Mouse (Mus musculus) embryonic facial prominence, embryonic 11.5 days (tissue): ENCODE results near the gene Bpifb5. TPM values are rescaled to one million over a fixed set of nuclear protein-coding genes. Genes with fewer than 3 reads are reported as not detected.
"Not testable (repeated sequence)": the region's sequence is repeated elsewhere in the genome, so short reads cannot be mapped to it uniquely, and the experiment has no call there.

ENCODE experiments used
- ATAC-seq: fragments of 200-750 bp; cut with Nextera tagmentation; replicated peaks from 2 replicates; pipeline ENCODE4 v1.8.0; 2017; ENCODE audit warnings: low read depth; ENCODE audit not compliant: insufficient number of reproducible peaks, low FRiP score, low TSS enrichment
- DNase-seq: peaks from one replicate; pipeline ENCODE4 v3.0.0-alpha.2; 2015; ENCODE audit warnings: low spot score
- H3K27ac ChIP-seq: fragments of 300-500 bp; sonication (generic); replicated peaks from 2 replicates; pipeline ENCODE4 v1.5.1; 2014; ENCODE audit warnings: mild to moderate bottlenecking, low read depth, low read length, control low read depth
- H3K27me3 ChIP-seq: fragments of 300-500 bp; sonication (generic); 2 replicates; pipeline ENCODE4 v1.6.1; 2014; ENCODE audit warnings: mild to moderate bottlenecking, low read length, moderate library complexity, mixed read lengths; ENCODE audit not compliant: control insufficient read depth, insufficient read depth
- H3K36me3 ChIP-seq: fragments of 300-500 bp; sonication (generic); replicated peaks from 2 replicates; pipeline ENCODE4 v1.6.1; 2014; ENCODE audit warnings: low read depth, mild to moderate bottlenecking, low read length, moderate library complexity, mixed read lengths; ENCODE audit not compliant: control insufficient read depth, insufficient read depth
- H3K4me1 ChIP-seq: fragments of 300-500 bp; sonication (generic); 2 replicates; pipeline ENCODE4 v1.6.1; 2014; ENCODE audit warnings: low read length, mixed read lengths; ENCODE audit not compliant: control insufficient read depth, insufficient read depth
- H3K4me2 ChIP-seq: fragments of 300-500 bp; sonication (generic); 2 replicates; pipeline ENCODE4 v1.6.1; 2014; ENCODE audit warnings: low read depth, mild to moderate bottlenecking, control low read depth, low read length, moderate library complexity
- H3K4me3 ChIP-seq: fragments of 300-500 bp; sonication (generic); 2 replicates; pipeline ENCODE4 v1.5.1; 2014; ENCODE audit warnings: low read depth, low read length, control low read depth
- H3K9ac ChIP-seq: fragments of 300-500 bp; sonication (generic); replicated peaks from 2 replicates; pipeline ENCODE4 v1.6.1; 2014; ENCODE audit warnings: mild to moderate bottlenecking, control low read depth, low read length
- H3K9me3 ChIP-seq: fragments of 300-500 bp; sonication (generic); replicated peaks from 2 replicates; pipeline ENCODE4 v1.6.1; 2016; ENCODE audit warnings: mild to moderate bottlenecking, low read length, inconsistent platforms, mixed read lengths; ENCODE audit not compliant: control insufficient read depth
- WGBS: fragments of 180-500 bp; shearing (Covaris S2); extraction: QIAGEN DNeasy Blood & Tissue Kit; methylation state at CpG from one replicate; pipeline ENCODE4 v1.1.7; 2014; 5-methylcytosine and 5-hydroxymethylcytosine counted together
- polyA plus RNA-seq: library from polyadenylated mRNA; unstranded; fragments of >200 nt; fragmentation: Nextera tagmentation; extraction: Ambion mirVana; gene quantifications from 2 replicates; pipeline ENCODE4 v1.2.1, GENCODE M21; 2014

Bpifb5 gene
- polyA plus RNA-seq, 1 experiment from 2014 or later: 0.29 TPM

GRCm38 (mm10) chr2:154242726-154243125 is 19.2 kb downstream of the Bpifb5 start:
- not testable (repeated sequence) for H3K4me2 ChIP-seq, H3K36me3 ChIP-seq, H3K4me1 ChIP-seq, ATAC-seq, H3K27ac ChIP-seq, H3K4me3 ChIP-seq, DNase-seq, H3K9me3 ChIP-seq, H3K27me3 ChIP-seq, H3K9ac ChIP-seq
- 88% methylated on average over 10 of the region's 12 CpGs for WGBS

- WGBS: 84% methylated on average over 10 of the region's 10 CpGs
- no peaks in the 10 kb centered on the region for H3K27me3 ChIP-seq
- H3K27ac ChIP-seq: no peak overlapping the region
- no peak overlapping the region for H3K4me2 ChIP-seq
- no peak overlapping the region for H3K4me3 ChIP-seq
- H3K9me3 ChIP-seq: no peaks in the 10 kb centered on the region
- DNase-seq (no peak), ATAC-seq (no peak)
- H3K4me1 ChIP-seq: no peaks in the 10 kb centered on the region
- H3K9ac ChIP-seq: no peak overlapping the region
- H3K36me3 ChIP-seq: no peaks in the 10 kb centered on the region
These were observed 20.0 kb downstream of the Bpifb5 start for GRCm38 (mm10) chr2:154243356-154244036.

GRCm38 (mm10) chr2:154245322-154245721 is 21.8 kb downstream of the Bpifb5 start:
- Histone ChIP-seq H3K27me3 (no peaks in the 10 kb centered on the region), H3K36me3 (no peaks in the 10 kb centered on the region), H3K4me2 (no peak overlapping the region), H3K27ac (no peak overlapping the region), H3K4me3 (no peak overlapping the region), H3K4me1 (no peaks in the 10 kb centered on the region), H3K9ac (no peak overlapping the region), H3K9me3 (no peaks in the 10 kb centered on the region)
- ATAC-seq (no peak), DNase-seq (no peak)
- 90% methylated on average over 5 of the region's 5 CpGs for WGBS

- H3K4me3 ChIP-seq, ATAC-seq, H3K4me1 ChIP-seq, H3K9me3 ChIP-seq, H3K36me3 ChIP-seq, H3K9ac ChIP-seq, H3K27ac ChIP-seq, DNase-seq, H3K27me3 ChIP-seq, H3K4me2 ChIP-seq: not testable (repeated sequence)
- 87% methylated on average over 2 of the region's 4 CpGs for WGBS
These were observed 31.7 kb downstream of the Bpifb5 start for GRCm38 (mm10) chr2:154255254-154255653.

GRCm38 (mm10) chr2:154255770-154256169 is 32.2 kb downstream of the Bpifb5 start:
- 86% methylated on average over 4 of the region's 4 CpGs for WGBS

GRCm38 (mm10) chr2:154257554-154257953 is 34.0 kb downstream of the Bpifb5 start, which contains the start of gene Bpifb9a:
Bpifb9a (plus strand) TSS chr2:154257854.
- DNase-seq, ATAC-seq: not testable (repeated sequence)
- WGBS: 82% methylated on average over 5 of the region's 5 CpGs

More at GRCm38 (mm10) chr2:154255770-154256169, 32.2 kb downstream of the Bpifb5 start:
- ATAC-seq (no peak), DNase-seq (no peak)
- Histone ChIP-seq H3K9me3 (no peaks in the 10 kb centered on the region), H3K4me2 (no peak overlapping the region), H3K4me3 (no peak overlapping the region), H3K36me3 (no peaks in the 10 kb centered on the region), H3K27me3 (no peaks in the 10 kb centered on the region), H3K27ac (no peak overlapping the region), H3K4me1 (no peaks in the 10 kb centered on the region), H3K9ac (no peak overlapping the region)

GRCm38 (mm10) chr2:154264397-154264796 is 40.9 kb downstream of the Bpifb5 start:
- H3K9ac ChIP-seq, ATAC-seq, H3K9me3 ChIP-seq, H3K36me3 ChIP-seq, DNase-seq, H3K27ac ChIP-seq, H3K4me2 ChIP-seq, H3K4me1 ChIP-seq, H3K27me3 ChIP-seq, H3K4me3 ChIP-seq: not testable (repeated sequence)
- WGBS: 80% methylated on average over 2 of the region's 3 CpGs

More at GRCm38 (mm10) chr2:154257554-154257953, 34.0 kb downstream of the Bpifb5 start, which contains the start of gene Bpifb9a:
- not testable (repeated sequence) for H3K4me1 ChIP-seq, H3K4me2 ChIP-seq, H3K27ac ChIP-seq, H3K9ac ChIP-seq, H3K36me3 ChIP-seq, H3K9me3 ChIP-seq, H3K4me3 ChIP-seq, H3K27me3 ChIP-seq
